Mouse (Mus musculus): ENCODE results near the gene Zfyve19. TPM values are rescaled to one million over a fixed set of nuclear protein-coding genes. Genes with fewer than 3 reads are reported as not detected.

The Zfyve19 gene
- polyA plus RNA-seq, 1 experiment: 23.2 TPM

DNA sequence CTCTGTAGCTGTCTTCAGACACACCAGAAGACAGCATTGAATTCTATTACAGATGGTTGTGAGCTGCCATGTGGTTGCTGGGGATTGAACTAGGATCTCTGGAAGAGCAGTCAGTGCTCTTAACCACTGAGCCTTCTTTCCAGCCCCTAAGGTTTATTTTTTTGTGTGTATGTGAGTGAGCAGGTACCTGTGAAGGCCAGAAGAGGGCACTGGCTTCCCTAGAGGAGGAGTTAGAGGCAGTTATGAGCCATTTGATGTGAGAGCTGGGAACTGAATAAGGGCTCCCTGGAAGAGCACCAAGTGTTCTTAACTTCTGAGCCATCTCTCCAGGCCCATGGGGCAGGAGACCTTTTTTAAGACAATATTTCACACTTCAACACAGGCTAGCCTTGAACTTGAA is 43.0 kb upstream of the Zfyve19 start:
- H3K36me3 ChIP-seq (ENCODE audit: control insufficient read depth, insufficient read depth): no peaks in the 10 kb centered on the region
- H3K4me3 ChIP-seq: no peak overlapping the region
- TF ChIP-seq POLR2A (IDR thresholded peaks at IDR 0.05; ENCODE audit: insufficient read length, low read depth): no peak
- no peak for TF ChIP-seq POLR2AphosphoS2 (IDR thresholded peaks at IDR 0.05; ENCODE audit: insufficient read length, low read depth)
- no peak for TF ChIP-seq TCF3 (IDR thresholded peaks at IDR 0.05; ENCODE audit: insufficient read length, low read depth)
- no peak for TF ChIP-seq MYOG (IDR thresholded peaks at IDR 0.05; ENCODE audit: control insufficient read depth in 1 of 3, insufficient read depth in 1 of 3, insufficient read length in 2 of 3, low read depth in 2 of 3)
- TF ChIP-seq MYOD1 (IDR thresholded peaks at IDR 0.05; ENCODE audit: control insufficient read depth in 1 of 3, insufficient read length in 2 of 3, low read depth in 2 of 3): no peak
- no peak for TF ChIP-seq MAX (IDR thresholded peaks at IDR 0.05; ENCODE audit: low read depth)
- TF ChIP-seq SRF (IDR thresholded peaks at IDR 0.05; ENCODE audit: control insufficient read depth, insufficient read length, low read depth): no peak
- TF ChIP-seq TCF12 (IDR thresholded peaks at IDR 0.05; ENCODE audit: insufficient read depth, poor library complexity, severe bottlenecking): no peak
- no peak for TF ChIP-seq CEBPB (IDR thresholded peaks at IDR 0.05; ENCODE audit: insufficient read depth, poor library complexity, severe bottlenecking)
- TF ChIP-seq E2F4 (IDR thresholded peaks at IDR 0.05; ENCODE audit: insufficient read depth): no peak
- no peak for TF ChIP-seq REST (IDR thresholded peaks at IDR 0.05; ENCODE audit: insufficient read depth, insufficient read length)
- no peak for TF ChIP-seq USF1 (IDR thresholded peaks at IDR 0.05; ENCODE audit: low read depth)
- H3ac ChIP-seq (ENCODE audit: control insufficient read depth, insufficient read length): no peak overlapping the region
- no peak overlapping the region for H3K4me2 ChIP-seq (ENCODE audit: low read depth)
- H3K27me3 ChIP-seq (ENCODE audit: control insufficient read depth, insufficient read depth, insufficient read length): no peaks in the 10 kb centered on the region
- no peaks in the 10 kb centered on the region for H3K79me2 ChIP-seq (ENCODE audit: control insufficient read depth, insufficient read depth)

DNA sequence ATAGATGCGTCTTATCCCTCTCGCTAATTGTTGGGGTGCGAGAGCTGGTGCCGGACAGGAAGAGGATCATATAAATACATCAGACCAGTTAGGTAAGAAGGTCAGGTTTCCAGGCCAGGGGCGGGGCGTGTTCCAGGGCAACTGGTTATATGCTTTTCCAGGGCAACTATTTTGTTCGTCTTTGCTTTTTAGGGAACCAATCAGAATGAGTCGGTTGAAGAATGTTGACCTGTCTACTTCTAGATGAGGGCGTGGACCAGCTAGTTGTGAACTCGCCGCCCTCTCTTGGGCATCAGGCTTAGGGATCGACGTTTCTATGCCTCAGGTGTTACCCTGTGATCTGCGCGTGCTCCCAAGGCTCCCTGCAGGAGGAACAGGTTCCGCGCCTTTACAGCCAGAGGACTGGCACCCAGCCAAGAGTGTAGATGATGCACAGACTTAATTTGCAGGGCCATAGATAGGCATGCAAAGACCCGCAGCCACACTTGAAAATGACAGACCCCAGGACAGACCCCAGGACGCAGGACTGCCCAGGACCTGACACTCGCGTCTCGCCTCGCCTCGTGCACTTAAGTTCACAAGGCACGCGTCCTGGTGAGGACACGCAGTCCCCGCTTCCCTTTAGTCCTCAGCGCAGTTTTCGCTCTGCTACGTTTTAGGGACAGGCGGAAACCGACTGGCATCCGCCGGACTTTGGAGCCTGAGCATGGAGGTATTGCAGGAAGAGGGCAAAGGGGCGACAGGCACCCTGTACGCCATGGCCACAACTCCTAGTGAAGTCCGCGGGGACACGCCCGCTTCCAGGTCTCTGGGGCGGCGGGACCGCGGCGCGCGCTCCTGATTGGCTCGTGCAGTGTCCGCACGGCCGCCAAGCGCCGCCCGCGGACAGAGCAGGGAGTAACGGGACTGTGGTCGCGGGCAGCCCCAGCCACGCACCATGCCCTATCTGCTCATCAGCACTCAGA is 41.2 kb upstream of the Zfyve19 start, which contains the start of gene Gchfr:
Gene Gchfr, plus strand, starts transcription at position 873 of the 965 bp plus-strand sequence.
- TF ChIP-seq MYOD1 (IDR thresholded peaks at IDR 0.05; ENCODE audit: control insufficient read depth in 1 of 3, insufficient read length in 2 of 3, low read depth in 2 of 3) (no peak), TCF3 (IDR thresholded peaks at IDR 0.05; ENCODE audit: insufficient read length, low read depth) (no peak), POLR2AphosphoS2 (IDR thresholded peaks at IDR 0.05; ENCODE audit: insufficient read length, low read depth) (peak; percentile 63), POLR2A (IDR thresholded peaks at IDR 0.05; ENCODE audit: insufficient read length, low read depth) (peak; percentile 73)
- Histone ChIP-seq H3K79me2 (ENCODE audit: control insufficient read depth, insufficient read depth) (no peaks in the 10 kb centered on the region), H3K4me2 (ENCODE audit: low read depth) (peak within 1 kb of the TSS; percentile 98), H3K27me3 (ENCODE audit: control insufficient read depth, insufficient read depth, insufficient read length) (no peaks in the 10 kb centered on the region), H3ac (ENCODE audit: control insufficient read depth, insufficient read length) (peak within 1 kb of the TSS; percentile 14), H3K4me3 (peak within 1 kb of the TSS; percentile 47), H3K36me3 (ENCODE audit: control insufficient read depth, insufficient read depth) (no peaks in the 10 kb centered on the region)

DNA sequence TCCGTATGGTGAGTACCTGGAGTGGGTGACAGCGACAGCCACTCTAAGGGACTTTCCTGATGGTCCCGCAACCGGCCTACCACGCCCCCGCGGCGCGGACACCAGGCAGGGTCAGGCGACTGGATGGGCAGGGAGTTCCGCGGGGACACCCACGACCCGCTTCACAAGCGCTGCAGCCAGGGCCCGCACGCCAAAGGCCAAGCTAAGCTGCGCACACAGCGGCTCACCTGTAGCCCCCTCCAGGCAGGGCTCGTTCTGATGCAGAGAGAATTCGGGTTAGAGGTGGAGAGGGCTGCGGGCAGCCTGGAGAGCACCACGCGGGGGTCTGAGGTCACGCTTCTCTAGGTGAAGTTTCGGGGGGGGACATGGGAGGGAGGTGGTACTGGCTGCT is 40.6 kb upstream of the Zfyve19 start:
- peak overlapping the region; percentile 14 for H3ac ChIP-seq (ENCODE audit: control insufficient read depth, insufficient read length)
- peak overlapping the region; percentile 98 for H3K4me2 ChIP-seq (ENCODE audit: low read depth)
- no peaks in the 10 kb centered on the region for H3K79me2 ChIP-seq (ENCODE audit: control insufficient read depth, insufficient read depth)
- TF ChIP-seq SRF (IDR thresholded peaks at IDR 0.05; ENCODE audit: control insufficient read depth, insufficient read length, low read depth) (no peak), POLR2AphosphoS2 (IDR thresholded peaks at IDR 0.05; ENCODE audit: insufficient read length, low read depth) (no peak), REST (IDR thresholded peaks at IDR 0.05; ENCODE audit: insufficient read depth, insufficient read length) (no peak), MYOG (IDR thresholded peaks at IDR 0.05; ENCODE audit: control insufficient read depth in 1 of 3, insufficient read depth in 1 of 3, insufficient read length in 2 of 3, low read depth in 2 of 3) (no peak), TCF3 (IDR thresholded peaks at IDR 0.05; ENCODE audit: insufficient read length, low read depth) (no peak), MAX (IDR thresholded peaks at IDR 0.05; ENCODE audit: low read depth) (no peak), E2F4 (IDR thresholded peaks at IDR 0.05; ENCODE audit: insufficient read depth) (no peak), CEBPB (IDR thresholded peaks at IDR 0.05; ENCODE audit: insufficient read depth, poor library complexity, severe bottlenecking) (no peak)
- peak overlapping the region; percentile 47 for H3K4me3 ChIP-seq
- no peaks in the 10 kb centered on the region for H3K36me3 ChIP-seq (ENCODE audit: control insufficient read depth, insufficient read depth)
- H3K27me3 ChIP-seq (ENCODE audit: control insufficient read depth, insufficient read depth, insufficient read length): no peaks in the 10 kb centered on the region

DNA sequence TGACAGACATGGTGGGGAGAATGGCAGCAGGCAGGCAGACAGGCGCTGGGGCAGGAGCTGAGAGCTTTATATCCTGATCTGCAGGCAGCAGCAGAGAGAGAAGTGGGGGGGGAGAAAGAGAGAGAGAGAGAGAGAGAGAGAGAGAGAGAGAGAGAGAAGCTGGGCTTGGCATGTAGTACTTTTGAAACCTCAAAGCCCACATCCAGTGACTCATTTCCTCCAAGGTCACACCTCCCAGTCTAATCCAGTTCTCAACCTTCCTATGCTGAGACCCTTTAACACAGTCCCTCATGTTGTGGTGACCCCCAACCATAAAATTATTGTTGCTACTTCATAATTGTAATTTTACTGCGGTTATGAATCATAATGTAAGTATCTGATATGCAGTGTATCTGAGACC is 38.1 kb upstream of the Zfyve19 start:
- H3K4me3 ChIP-seq: no peak overlapping the region
- no peak for TF ChIP-seq TCF3 (IDR thresholded peaks at IDR 0.05; ENCODE audit: insufficient read length, low read depth)
- no peak for TF ChIP-seq CEBPB (IDR thresholded peaks at IDR 0.05; ENCODE audit: insufficient read depth, poor library complexity, severe bottlenecking)
- TF ChIP-seq REST (IDR thresholded peaks at IDR 0.05; ENCODE audit: insufficient read depth, insufficient read length): no peak
- TF ChIP-seq USF1 (IDR thresholded peaks at IDR 0.05; ENCODE audit: low read depth): no peak
- no peak for TF ChIP-seq POLR2AphosphoS2 (IDR thresholded peaks at IDR 0.05; ENCODE audit: insufficient read length, low read depth)
- no peaks in the 10 kb centered on the region for H3K27me3 ChIP-seq (ENCODE audit: control insufficient read depth, insufficient read depth, insufficient read length)
- no peak overlapping the region for H3ac ChIP-seq (ENCODE audit: control insufficient read depth, insufficient read length)
- no peaks in the 10 kb centered on the region for H3K36me3 ChIP-seq (ENCODE audit: control insufficient read depth, insufficient read depth)
- H3K4me2 ChIP-seq (ENCODE audit: low read depth): peak overlapping the region; percentile 25
- no peaks in the 10 kb centered on the region for H3K79me2 ChIP-seq (ENCODE audit: control insufficient read depth, insufficient read depth)

DNA sequence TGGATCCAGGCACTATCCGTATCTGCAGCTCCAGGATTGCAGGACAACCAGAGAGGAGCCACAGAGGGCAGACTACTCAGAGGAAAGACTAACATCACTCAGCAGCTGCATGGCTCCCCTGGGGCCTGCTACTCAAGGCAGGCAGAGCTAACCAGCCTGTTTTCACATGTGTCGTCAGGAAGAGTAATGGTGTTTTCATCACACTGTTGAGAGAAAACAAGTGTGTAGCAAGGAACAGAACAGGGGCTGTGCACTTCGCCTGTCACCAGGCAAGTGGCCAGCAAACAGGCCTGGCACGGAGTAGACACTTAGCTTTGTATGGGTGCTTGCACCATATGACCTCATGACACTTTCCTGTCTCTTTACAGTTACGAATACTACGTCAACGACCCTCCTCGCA is 36.8 kb upstream of the Zfyve19 start:
- H3K27me3 ChIP-seq (ENCODE audit: control insufficient read depth, insufficient read depth, insufficient read length): no peaks in the 10 kb centered on the region
- no peak for TF ChIP-seq SRF (IDR thresholded peaks at IDR 0.05; ENCODE audit: control insufficient read depth, insufficient read length, low read depth)
- TF ChIP-seq CEBPB (IDR thresholded peaks at IDR 0.05; ENCODE audit: insufficient read depth, poor library complexity, severe bottlenecking): 0 out of 2 replicates have a peak, but pooled peaks have one; percentile 38
- TF ChIP-seq TCF3 (IDR thresholded peaks at IDR 0.05; ENCODE audit: insufficient read length, low read depth): peak; percentile 36
- no peak for TF ChIP-seq MAX (IDR thresholded peaks at IDR 0.05; ENCODE audit: low read depth)
- TF ChIP-seq MYOD1 (IDR thresholded peaks at IDR 0.05; ENCODE audit: control insufficient read depth in 1 of 3, insufficient read length in 2 of 3, low read depth in 2 of 3): peak; percentile 34 to 84 (median 84)
- TF ChIP-seq USF1 (IDR thresholded peaks at IDR 0.05; ENCODE audit: low read depth): no peak
- TF ChIP-seq TCF12 (IDR thresholded peaks at IDR 0.05; ENCODE audit: insufficient read depth, poor library complexity, severe bottlenecking): peak; percentile 12
- TF ChIP-seq MYOG (IDR thresholded peaks at IDR 0.05; ENCODE audit: control insufficient read depth in 1 of 3, insufficient read depth in 1 of 3, insufficient read length in 2 of 3, low read depth in 2 of 3): peak in 1 of 3 experiments; percentile 74
- no peak overlapping the region for H3ac ChIP-seq (ENCODE audit: control insufficient read depth, insufficient read length)
- H3K36me3 ChIP-seq (ENCODE audit: control insufficient read depth, insufficient read depth): no peaks in the 10 kb centered on the region
- peaks cover 5% of the 10 kb centered on the region for H3K79me2 ChIP-seq (ENCODE audit: control insufficient read depth, insufficient read depth)
- H3K4me3 ChIP-seq: no peak overlapping the region
- peak overlapping the region; percentile 80 for H3K4me2 ChIP-seq (ENCODE audit: low read depth)

Measured in myocyte (in vitro differentiated cells).